Mouse (Mus musculus): ENCODE measurements at regions not wholly inside any gene's neighbourhood (a gene's known extent, or its start where the extent isn't known, plus 50 kb on each side); places are given as distances from the start of the nearest gene placed in this dataset.
"Not testable (repeated sequence)": the region's sequence is repeated elsewhere in the genome, so short reads cannot be mapped to it uniquely, and the experiment has no call there.

DNA sequence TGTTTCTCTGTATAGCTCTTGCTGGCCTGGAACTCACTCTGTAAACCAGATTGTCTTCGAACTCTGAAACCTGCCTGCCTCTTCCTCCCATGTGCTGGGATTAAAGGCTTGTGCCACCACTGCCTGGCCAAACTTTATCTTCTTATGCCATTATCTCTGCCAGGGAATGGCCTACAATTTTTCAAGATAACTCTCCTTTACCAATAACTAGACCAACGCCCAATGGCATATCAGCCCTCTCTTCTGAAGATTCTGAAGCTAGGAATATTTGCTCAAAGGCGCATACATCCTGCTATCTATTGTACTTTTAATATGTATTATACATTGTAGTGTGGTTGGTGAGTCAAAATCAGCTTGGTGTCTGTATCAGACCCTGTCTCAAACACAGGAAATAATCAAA is 235.4 kb upstream of the Cts3 start:
- not testable (repeated sequence) for DNase-seq

DNA sequence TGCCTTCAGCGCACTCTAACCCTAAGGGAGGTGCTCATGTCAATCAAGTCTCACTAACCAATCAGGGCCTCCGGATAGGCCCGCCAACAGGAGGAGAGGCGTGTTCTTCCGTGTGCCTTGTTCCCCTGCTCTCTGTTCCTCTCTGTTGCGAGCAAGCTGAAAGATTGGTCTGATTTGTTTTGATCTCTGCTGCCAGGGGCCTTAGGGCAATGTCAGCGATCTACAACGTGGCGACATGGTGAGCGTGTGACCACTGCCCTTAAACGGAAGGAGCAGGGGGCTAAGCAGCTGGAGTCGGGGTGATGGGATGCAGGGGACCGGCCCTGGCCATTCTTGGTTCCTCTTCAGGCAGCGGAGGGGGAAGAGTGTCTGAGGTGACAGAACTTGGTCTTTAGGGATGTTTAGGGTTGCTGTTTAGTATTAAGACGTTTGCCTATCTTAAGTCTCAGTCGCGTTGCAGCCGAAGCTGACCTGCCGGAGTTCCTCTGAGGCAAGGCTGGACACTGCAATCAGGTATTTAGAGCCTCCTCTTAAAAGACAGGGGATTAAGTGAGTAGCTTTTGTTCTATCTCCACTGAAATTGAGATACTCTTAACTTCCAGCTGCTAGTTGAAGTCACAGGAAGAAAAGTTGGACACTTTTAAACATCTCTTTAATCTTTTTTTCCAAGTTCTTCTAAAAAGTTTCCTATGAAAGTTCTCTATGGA is 234.4 kb upstream of the Cts3 start:
- DNase-seq = peak; percentile 97

DNA sequence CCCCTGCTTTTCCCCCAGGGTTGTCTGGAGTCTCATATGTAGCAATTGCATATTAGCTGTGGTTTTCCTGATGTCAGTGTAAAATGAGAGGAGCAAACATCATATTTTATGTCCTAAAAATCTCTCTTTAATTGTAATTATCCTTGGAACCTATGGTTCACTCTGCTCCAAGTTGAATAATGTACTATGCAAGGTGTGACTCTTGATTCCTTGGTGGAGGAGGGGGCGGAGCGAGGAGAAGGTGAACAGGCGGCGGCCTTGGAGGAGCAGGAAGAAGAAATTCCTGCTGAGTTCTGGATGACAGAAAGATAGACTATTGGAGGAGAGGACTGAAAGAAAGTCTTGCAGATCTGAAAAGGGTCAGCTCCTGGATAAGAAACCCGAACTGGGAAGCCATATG is 233.8 kb upstream of the Cts3 start:
- not testable (repeated sequence) for DNase-seq

DNA sequence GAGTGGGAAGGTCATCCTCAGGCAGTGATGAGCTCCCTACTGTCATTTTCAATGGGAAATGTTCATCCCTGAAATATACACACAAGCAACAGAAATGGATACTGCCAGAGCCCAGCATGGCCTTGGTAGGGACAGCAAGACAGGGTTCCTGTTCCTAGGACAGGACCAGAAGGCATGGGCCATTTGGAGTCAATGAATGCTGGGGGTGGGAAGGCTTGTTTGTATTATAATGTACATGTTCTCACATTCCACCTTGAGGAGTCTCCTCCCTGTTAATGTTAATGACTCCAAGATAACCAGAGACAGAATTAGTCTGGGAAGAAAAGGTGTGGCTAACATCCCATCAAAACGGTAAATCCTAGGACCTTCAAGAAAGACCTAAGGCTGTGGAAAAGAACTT is 193.5 kb upstream of the Cts3 start:
- not testable (repeated sequence) for DNase-seq
